Mouse (Mus musculus): Measurements from ENCODE around the gene Hgd.

The Hgd gene

DNA sequence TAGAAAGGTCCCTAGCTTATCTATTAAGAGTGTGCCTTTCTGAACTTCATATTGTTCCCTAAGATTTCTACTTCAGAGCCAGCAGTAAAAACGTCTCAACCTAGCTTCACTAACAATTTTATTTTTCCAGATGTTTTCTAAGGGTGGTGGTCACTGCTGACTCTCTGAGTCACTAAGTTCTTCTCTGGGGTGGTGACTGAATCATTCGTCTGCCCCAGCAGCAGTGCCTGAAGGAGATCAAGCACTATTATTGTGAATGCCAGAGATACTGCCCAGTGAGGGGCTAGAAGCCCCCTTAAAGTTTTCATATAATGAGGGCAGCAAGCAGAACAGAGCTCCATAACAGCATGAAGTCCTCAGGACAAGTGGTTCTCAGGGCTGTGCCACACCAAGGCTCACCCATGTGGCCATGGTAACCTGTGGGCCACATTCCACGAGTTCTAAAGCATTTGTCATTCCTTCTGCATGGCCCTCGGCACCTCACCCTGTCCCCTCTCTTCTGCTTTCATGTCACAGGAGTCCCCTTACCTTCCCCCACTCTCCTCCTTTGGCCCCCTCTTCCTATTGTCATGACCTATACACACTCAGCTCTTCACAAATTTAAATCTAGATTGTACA lies 90.8 kb downstream of the Hgd start:
- DNase-seq (ENCODE audit: low read depth, low spot score): no peak

- no peak for DNase-seq (ENCODE audit: low read depth, low spot score)
Measured at GRCm38 (mm10) chr16:37675326-37675725, 95.4 kb downstream of the Hgd start.

- no peak for DNase-seq (ENCODE audit: low read depth, low spot score)
Measured at GRCm38 (mm10) chr16:37676024-37676676, 96.2 kb downstream of the Hgd start.

GRCm38 (mm10) chr16:37676677-37677072 lies 96.7 kb downstream of the Hgd start:
- no peak for DNase-seq (ENCODE audit: low read depth, low spot score)

DNA sequence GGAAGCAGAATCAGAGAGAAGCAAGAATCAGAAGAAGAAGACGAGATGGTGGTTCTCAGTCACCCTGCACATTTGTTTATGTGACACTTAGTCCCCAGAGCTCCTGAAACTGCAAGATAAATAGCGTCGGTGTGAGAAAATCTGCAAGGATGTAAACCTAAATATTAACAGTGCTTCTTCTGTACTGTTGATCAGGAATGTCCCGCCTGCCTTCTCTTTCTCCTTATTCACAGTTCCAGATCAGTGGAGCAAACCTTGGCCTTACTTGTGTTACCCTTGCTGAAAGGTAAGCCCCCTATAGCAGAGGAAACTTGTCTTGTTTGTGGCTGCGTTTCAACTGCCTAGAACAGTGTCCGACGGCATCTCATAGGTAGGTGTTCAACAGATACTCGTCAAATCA lies 97.6 kb downstream of the Hgd start:
- DNase-seq (ENCODE audit: low read depth, low spot score): no peak

DNA sequence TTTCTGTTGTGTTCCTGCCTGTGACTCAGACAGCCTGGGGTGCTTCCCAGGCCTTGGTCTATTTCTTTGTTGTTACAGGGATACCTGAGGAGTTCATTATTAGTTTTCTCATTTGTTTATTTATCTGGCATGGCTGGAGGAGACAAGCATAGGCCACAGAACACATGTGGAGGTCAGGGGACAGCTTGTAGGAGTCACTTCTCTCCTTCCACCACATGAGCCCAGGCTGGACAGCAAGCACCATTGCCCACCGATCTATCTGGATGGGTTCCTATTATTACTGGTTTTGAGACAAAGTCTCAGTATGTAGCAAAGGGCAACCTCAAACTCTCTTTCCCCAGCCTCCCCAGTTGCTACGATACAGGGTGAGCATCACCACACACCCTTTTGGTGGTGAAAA lies 100.3 kb downstream of the Hgd start:
- DNase-seq (ENCODE audit: low read depth, low spot score): no peak

- DNase-seq (ENCODE audit: low read depth, low spot score): no peak
Measured at GRCm38 (mm10) chr16:37680831-37681230, 100.9 kb downstream of the Hgd start.

Data from A20 (cell line).